In the genomic region with DNA sequence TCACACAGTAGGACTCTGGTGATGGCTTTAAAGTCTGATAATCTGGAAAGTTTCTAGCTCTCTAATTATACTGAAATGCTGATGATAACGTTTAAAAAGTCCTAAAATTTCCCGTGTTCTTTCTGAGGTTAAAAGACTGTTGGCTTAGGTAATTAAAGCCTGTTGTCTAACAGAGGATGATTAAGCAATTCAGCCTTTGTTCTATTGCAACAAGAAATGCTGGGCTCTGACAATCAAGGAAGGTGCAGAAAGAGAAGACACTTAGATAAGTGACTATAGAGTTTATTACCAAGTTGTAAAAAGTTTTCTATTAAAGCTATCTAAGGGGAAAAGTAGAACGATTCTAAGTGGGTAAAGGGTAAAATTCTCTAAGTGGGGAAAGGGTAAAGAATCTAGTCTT, we compare ENCODE assay signal across 16 mouse cellular contexts.
"Had no signal": no experiment of that assay in that cellular context is flagged by ENCODE, and none has a peak within 500 bp of the region (broad histone marks: within the 10 kb centered on the region; RNA-seq: fewer than 3 reads in every experiment).

No protein-coding gene starts in this region.

- H3K4me2 ChIP-seq: neural tube, embryonic 13.5 days; neural tube, embryonic 15.5 days; stomach, embryonic 15.5 days had no signal

- H3K36me3 ChIP-seq: neural tube, embryonic 13.5 days; neural tube, embryonic 15.5 days; stomach, embryonic 15.5 days had no signal

- H3K9me3 ChIP-seq: stomach, embryonic 15.5 days had no signal

- H3K4me1 ChIP-seq: neural tube, embryonic 13.5 days; neural tube, embryonic 15.5 days; stomach, embryonic 15.5 days had no signal

- H3K4me3 ChIP-seq: neural tube, embryonic 13.5 days; neural tube, embryonic 15.5 days; stomach, embryonic 15.5 days had no signal

- H3K9ac ChIP-seq: neural tube, embryonic 13.5 days; neural tube, embryonic 15.5 days; stomach, embryonic 15.5 days had no signal

- DNase-seq: retina, postnatal 1 day; right cerebral cortex, adult 18-20 months; right cerebral cortex, postnatal 14 days; right cerebral cortex, postnatal 25 days; right cerebral cortex, postnatal 4 days; spleen, adult 18-20 months; thymus, adult 18-20 months; thymus, adult 2 months; thymus, postnatal 14 days; thymus, postnatal 25 days; thymus, postnatal 36 days; thymus, postnatal 4 days had no signal

- H3K27me3 ChIP-seq: neural tube, embryonic 13.5 days; neural tube, embryonic 15.5 days; stomach, embryonic 15.5 days had no signal

- H3K27ac ChIP-seq: neural tube, embryonic 13.5 days; neural tube, embryonic 15.5 days; stomach, embryonic 15.5 days; stomach, postnatal 0 days had no signal
